Mouse (Mus musculus) heart, postnatal 0 days (tissue): ENCODE data around the gene Nr6a1. TPM values are rescaled to one million over a fixed set of nuclear protein-coding genes. Genes with fewer than 3 reads are reported as not detected.

Source experiments
- ATAC-seq: fragments of 200-750 bp; cut with Nextera tagmentation; 2 replicates; pipeline ENCODE4 v1.8.0; 2017; ENCODE audit warnings: low read depth, moderate number of reproducible peaks, moderate library complexity; ENCODE audit not compliant: insufficient read depth
- DNase-seq: peaks from one replicate; pipeline ENCODE4 v3.0.0-alpha.2; 2016; ENCODE audit warnings: low spot score
- H3K27ac ChIP-seq: fragments of 300-500 bp; sonication (generic); 2 replicates; pipeline ENCODE4 v1.5.1; 2014; ENCODE audit warnings: low read depth, mild to moderate bottlenecking
- H3K27me3 ChIP-seq: fragments of 300-500 bp; sonication (generic); 2 replicates; pipeline ENCODE4 v1.6.1; 2014; ENCODE audit warnings: low read length, mixed read lengths; ENCODE audit not compliant: control insufficient read depth, insufficient read depth
- H3K36me3 ChIP-seq: fragments of 300-500 bp; sonication (generic); replicated peaks from 2 replicates; pipeline ENCODE4 v1.6.1; 2014; ENCODE audit warnings: low read length, mixed read lengths; ENCODE audit not compliant: control insufficient read depth, insufficient read depth
- H3K4me1 ChIP-seq: fragments of 300-500 bp; sonication (generic); 2 replicates; pipeline ENCODE4 v1.6.1; 2014; ENCODE audit warnings: antibody characterized with exemption; ENCODE audit not compliant: control insufficient read depth, insufficient read depth
- H3K4me2 ChIP-seq: fragments of 300-500 bp; sonication (generic); 2 replicates; pipeline ENCODE4 v1.6.1; 2014; ENCODE audit warnings: low read depth, mild to moderate bottlenecking, low read length, moderate library complexity
- H3K4me3 ChIP-seq: fragments of 300-500 bp; sonication (generic); 2 replicates; pipeline ENCODE4 v1.5.1; 2014; ENCODE audit warnings: low read depth, low read length
- H3K9ac ChIP-seq: fragments of 300-500 bp; sonication (generic); replicated peaks from 2 replicates; pipeline ENCODE4 v1.6.1; 2014; ENCODE audit warnings: low read depth, low read length, mixed read lengths
- H3K9me3 ChIP-seq: fragments of 300-500 bp; sonication (generic); replicated peaks from 2 replicates; pipeline ENCODE4 v1.6.1; 2016; ENCODE audit warnings: low read length; ENCODE audit not compliant: control insufficient read depth
- CTCF ChIP-seq: IDR thresholded peaks from 2 replicates; pipeline ENCODE4 v1.5.1; 2016; ENCODE audit warnings: antibody characterized with exemption, control low read depth, low read depth
- EP300 ChIP-seq: IDR thresholded peaks from 2 replicates; pipeline ENCODE4 v1.6.1; 2016; ENCODE audit warnings: antibody characterized with exemption, low read depth
- WGBS: fragments of 180-500 bp; shearing (Covaris S2); extraction: QIAGEN DNeasy Blood & Tissue Kit; methylation state at CpG from one replicate; pipeline ENCODE4 v1.1.7; 2014; 5-methylcytosine and 5-hydroxymethylcytosine counted together
- polyA plus RNA-seq: library from polyadenylated mRNA; unstranded; fragments of >200 nt; fragmentation: Nextera tagmentation; extraction: Ambion mirVana; gene quantifications from 2 replicates; pipeline ENCODE4 v1.2.1, GENCODE M21; 2015
- total RNA-seq: library from RNA; depleted of rRNA; stranded (reverse); fragments of >200 nt; gene quantifications from 2 replicates; pipeline ENCODE4 v1.2.3, GENCODE M21; 2014; ENCODE audit warnings: low replicate concordance

Gene Nr6a1
- total and polyA plus RNA-seq, 2 experiments from 2014 or later: 0.31 to 0.99 TPM

- Histone ChIP-seq H3K36me3 (peaks cover 4% of the 10 kb centered on the region; the same call in 1 of the 2 replicates), H3K27ac (no peak overlapping the region), H3K27me3 (no peaks in the 10 kb centered on the region), H3K9me3 (no peaks in the 10 kb centered on the region), H3K9ac (no peak overlapping the region), H3K4me1 (no peaks in the 10 kb centered on the region), H3K4me2 (no peak overlapping the region), H3K4me3 (no peak overlapping the region)
- 42% methylated on average over 1 of the region's 1 CpGs for WGBS
- TF ChIP-seq EP300 (no peak), CTCF (no peak)
- DNase-seq (no peak), ATAC-seq (no peak)
Observed at GRCm38 (mm10) chr2:38866711-38867110, 60.8 kb downstream of the Nr6a1 start.

DNA sequence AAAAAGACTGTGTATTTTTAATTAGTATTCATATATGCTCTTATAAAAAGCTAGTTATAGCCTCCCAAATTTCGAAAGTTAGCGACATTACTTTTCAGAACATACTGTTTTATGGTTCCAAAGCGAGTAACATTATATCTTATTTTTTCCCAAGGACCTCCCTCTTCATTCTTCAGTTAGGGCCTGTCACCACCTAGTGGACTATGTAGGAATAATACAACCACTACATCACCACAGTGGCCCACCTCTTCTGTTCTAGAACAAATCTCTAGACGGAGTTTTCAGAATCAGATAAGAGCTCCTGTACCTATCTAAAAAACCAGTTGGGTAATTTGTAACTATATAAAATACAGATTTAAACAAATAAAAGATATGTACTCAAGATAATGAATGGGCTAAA lies 63.5 kb downstream of the Nr6a1 start:
- ATAC-seq (no peak), DNase-seq (peak; percentile 51)
- H3K27me3 ChIP-seq: no peaks in the 10 kb centered on the region
- H3K27ac ChIP-seq: no peak overlapping the region
- no peak overlapping the region for H3K9ac ChIP-seq
- peaks cover 9% of the 10 kb centered on the region; the same call in 1 of the 2 replicates for H3K36me3 ChIP-seq
- no peak overlapping the region for H3K4me3 ChIP-seq
- no peak overlapping the region for H3K4me2 ChIP-seq
- H3K4me1 ChIP-seq: no peaks in the 10 kb centered on the region
- 25% methylated on average over 4 of the region's 4 CpGs for WGBS
- TF ChIP-seq CTCF (peak; percentile 81), EP300 (no peak)
- H3K9me3 ChIP-seq: no peaks in the 10 kb centered on the region

GRCm38 (mm10) chr2:38851797-38852196 lies 75.7 kb downstream of the Nr6a1 start:
- Histone ChIP-seq H3K27ac (no peak overlapping the region), H3K9me3 (no peaks in the 10 kb centered on the region), H3K4me3 (no peak overlapping the region), H3K36me3 (peaks cover 23% of the 10 kb centered on the region; the same call in 1 of the 2 replicates), H3K4me1 (no peaks in the 10 kb centered on the region), H3K9ac (no peak overlapping the region), H3K4me2 (no peak overlapping the region), H3K27me3 (no peaks in the 10 kb centered on the region)
- TF ChIP-seq CTCF: no peak
- TF ChIP-seq EP300: no peak
- ATAC-seq (no peak), DNase-seq (no peak)
- 74% methylated on average over 1 of the region's 1 CpGs for WGBS

DNA sequence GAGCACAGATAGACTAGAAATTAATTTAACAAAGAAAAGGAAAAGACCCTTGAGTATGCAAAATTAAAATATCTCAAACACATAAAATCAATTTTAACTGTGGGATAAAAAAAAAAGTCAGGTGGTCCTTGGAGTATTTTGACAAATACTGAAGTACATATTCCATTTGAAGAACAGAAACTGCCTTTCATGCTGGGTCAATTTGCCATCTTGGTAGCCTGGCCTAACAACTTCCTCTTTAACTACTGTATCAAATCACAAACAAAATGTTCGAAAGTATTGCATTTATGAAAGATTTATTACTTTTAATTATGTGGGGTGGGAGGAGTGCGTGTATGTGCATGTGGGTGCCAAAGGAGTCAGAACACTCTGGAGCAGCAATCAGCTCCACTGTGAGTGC lies 81.2 kb downstream of the Nr6a1 start:
- no peak for TF ChIP-seq CTCF
- no peak for TF ChIP-seq EP300
- Histone ChIP-seq H3K9ac (no peak overlapping the region), H3K4me1 (no peaks in the 10 kb centered on the region), H3K36me3 (no peaks in the 10 kb centered on the region; the same call in 1 of the 2 replicates), H3K27ac (no peak overlapping the region), H3K4me3 (no peak overlapping the region), H3K4me2 (no peak overlapping the region), H3K27me3 (no peaks in the 10 kb centered on the region), H3K9me3 (no peaks in the 10 kb centered on the region)
- ATAC-seq (no peak), DNase-seq (no peak)
- 95% methylated on average over 2 of the region's 2 CpGs for WGBS

DNA sequence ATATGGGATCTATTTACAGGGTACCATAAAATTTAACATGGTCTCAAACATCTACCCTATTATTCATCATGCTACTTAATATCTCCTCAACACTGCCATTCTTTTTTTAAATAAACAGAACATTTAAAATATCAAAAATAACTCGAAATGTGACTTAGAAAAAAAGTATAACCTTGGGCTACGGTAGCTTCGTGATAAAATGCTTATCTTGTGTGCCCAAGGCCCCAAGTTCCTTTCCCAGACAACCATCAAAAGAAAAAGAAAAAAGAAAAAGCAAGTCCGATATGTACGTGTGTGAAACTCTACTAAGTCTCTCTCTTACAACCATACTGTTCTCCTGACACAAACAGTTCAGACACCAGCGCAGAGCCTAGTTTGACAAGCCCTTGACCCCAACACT lies 92.0 kb downstream of the Nr6a1 start:
- 77% methylated on average over 6 of the region's 6 CpGs for WGBS
- ATAC-seq: no peak
- Histone ChIP-seq H3K4me1 (no peaks in the 10 kb centered on the region), H3K27me3 (no peaks in the 10 kb centered on the region), H3K36me3 (no peaks in the 10 kb centered on the region), H3K27ac (no peak overlapping the region), H3K9ac (no peak overlapping the region), H3K4me2 (no peak overlapping the region), H3K9me3 (no peaks in the 10 kb centered on the region), H3K4me3 (no peak overlapping the region)
- no peak for DNase-seq
- no peak for TF ChIP-seq EP300
- no peak for TF ChIP-seq CTCF

- no peaks in the 10 kb centered on the region for H3K9me3 ChIP-seq
- no peak for DNase-seq
- ATAC-seq: no peak
Observed at GRCm38 (mm10) chr2:38831976-38832375, 95.5 kb downstream of the Nr6a1 start.

More at GRCm38 (mm10) chr2:38831976-38832375, 95.5 kb downstream of the Nr6a1 start:
- Histone ChIP-seq H3K27ac (no peak overlapping the region), H3K4me3 (no peak overlapping the region), H3K4me1 (no peaks in the 10 kb centered on the region), H3K4me2 (no peak overlapping the region), H3K36me3 (no peaks in the 10 kb centered on the region), H3K9ac (no peak overlapping the region), H3K27me3 (no peaks in the 10 kb centered on the region)
- TF ChIP-seq EP300: no peak
- TF ChIP-seq CTCF: peak; percentile 22; the same call in 1 of the 2 replicates
